Mouse (Mus musculus): ENCODE data around the gene Ccdc155.

DNA sequence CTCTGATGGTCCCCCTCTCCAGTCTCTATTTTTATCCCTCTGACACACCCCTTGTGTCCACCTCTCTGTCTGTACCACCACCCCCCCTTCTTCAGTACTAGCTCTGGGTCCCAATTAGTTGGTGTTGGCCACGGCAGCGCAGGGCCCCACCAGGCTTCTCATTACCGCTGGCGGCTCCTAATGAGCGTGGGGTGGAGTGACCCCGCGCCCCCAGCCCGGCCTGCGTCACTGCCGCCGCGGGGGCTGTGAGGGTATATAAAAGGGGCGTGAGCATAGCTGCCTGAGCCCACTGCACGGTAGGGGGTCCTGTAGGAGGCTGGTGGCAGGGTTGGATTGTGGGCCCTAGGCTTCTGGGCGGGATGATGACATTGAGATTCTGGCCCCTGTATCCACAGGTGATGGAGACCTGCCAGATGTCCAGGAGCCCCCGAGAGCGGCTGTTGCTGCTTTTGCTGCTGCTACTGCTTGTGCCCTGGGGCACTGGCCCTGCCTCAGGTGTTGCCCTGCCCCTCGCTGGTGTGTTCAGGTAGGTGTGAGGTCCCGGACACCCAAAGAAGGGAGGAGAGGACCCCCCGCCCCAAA, 23.7 kb downstream of the Ccdc155 start, which contains the start of gene Pth2:
- TF ChIP-seq CTCF (IDR thresholded peaks at IDR 0.05; ENCODE audit: low read depth): no peak
- TF ChIP-seq EP300 (IDR thresholded peaks at IDR 0.05; ENCODE audit: low read depth): no peak
